Mouse (Mus musculus): ENCODE data around the gene Fcrls.

Fcrls gene

DNA sequence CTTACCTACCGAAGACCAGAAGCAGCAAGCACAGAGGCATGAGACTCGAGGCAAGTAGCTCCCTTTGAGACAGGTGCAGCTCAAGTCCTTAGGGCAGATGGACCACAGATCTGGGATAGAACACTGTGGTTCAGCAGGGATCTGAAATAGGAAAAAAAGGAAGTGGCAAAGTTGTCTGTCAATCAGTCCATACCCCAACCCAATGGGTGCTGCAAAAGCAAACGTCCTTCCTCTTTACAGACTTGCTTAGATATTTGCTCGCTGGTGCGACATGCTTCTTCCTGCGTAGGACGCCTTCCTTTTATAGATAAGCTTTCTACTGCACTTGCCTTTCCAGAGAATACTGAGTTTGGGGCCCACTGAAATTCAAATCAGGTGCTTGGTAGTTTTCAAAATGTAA lies at the start of gene Fcrls:
Gene Fcrls, minus strand, starts transcription at position 303 of the 400 bp plus-strand sequence.
- DNase-seq = no peak

- no peak for DNase-seq
Measured at GRCm38 (mm10) chr3:87309922-87310321, 46.4 kb upstream of the Fcrls start.

DNA sequence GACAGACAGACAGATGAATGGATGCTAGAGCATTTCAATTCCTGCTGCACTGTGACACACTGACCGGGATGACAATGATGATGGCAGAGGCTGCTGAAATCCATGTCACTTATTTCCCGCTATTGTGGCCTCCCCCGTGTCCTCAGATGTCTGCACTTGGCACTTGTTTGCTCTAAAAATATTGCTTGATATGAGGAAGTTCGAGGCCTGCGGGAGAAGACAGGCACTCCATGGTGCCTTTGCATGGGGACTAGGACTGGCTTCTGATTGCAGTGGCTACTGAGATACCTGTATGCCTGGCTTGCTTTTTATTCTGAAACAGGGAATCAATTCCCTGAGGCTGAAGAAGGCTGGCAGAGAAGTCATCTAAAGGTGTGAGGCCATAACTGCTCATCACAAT lies 36.4 kb upstream of the Fcrls start:
- DNase-seq = no peak

DNA sequence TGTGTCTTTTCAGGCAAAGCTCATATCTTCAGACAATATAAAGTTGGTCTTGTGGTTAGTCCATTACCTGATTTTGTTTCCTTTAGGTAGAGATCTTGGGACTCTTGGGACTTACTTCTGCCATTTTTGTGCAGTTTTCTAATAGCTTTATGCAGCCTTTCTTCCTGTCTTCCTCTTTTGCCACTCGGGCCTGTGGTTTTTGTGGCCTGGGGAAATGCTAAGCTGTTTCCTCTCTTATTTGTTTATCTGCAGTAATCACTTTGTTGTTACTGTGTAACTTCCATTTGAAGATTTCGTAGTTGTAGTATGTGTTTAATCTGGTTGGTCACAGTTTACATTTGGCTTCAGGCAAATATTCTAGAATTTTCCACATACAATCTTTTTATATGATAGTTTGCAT lies 10.8 kb upstream of the Fcrls start:
- DNase-seq = no peak

GRCm38 (mm10) chr3:87266581-87266980 lies 3.0 kb upstream of the Fcrls start:
- no peak for DNase-seq

- DNase-seq = no peak
Measured at GRCm38 (mm10) chr3:87255239-87255638, 8.3 kb downstream of the Fcrls start.

GRCm38 (mm10) chr3:87249571-87249970 lies 14.0 kb downstream of the Fcrls start:
- no peak for DNase-seq

DNA sequence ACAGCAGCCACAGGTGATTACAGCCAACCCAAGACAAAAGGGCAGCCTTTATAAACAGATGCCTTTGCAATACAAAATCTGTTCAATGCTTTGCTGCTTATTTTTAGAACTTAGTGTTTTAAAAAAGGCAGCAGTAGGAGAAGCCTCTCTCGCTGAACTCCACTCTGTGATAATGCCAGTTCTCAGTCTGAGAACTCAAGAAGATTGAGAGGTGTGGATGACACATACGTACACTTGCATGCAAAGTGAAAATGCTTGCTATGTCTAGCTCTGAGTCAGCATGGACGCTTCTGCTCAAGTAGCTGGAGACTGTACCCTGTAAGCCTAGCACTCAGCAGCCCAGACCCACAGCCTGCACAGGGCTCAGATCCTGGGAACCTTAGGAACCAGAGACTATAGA lies 16.2 kb downstream of the Fcrls start:
- DNase-seq = no peak

- peak; percentile 1 for DNase-seq
Measured at GRCm38 (mm10) chr3:87243654-87244053, 19.9 kb downstream of the Fcrls start.

- no peak for DNase-seq
Measured at GRCm38 (mm10) chr3:87240909-87241308, 22.6 kb downstream of the Fcrls start.

GRCm38 (mm10) chr3:87223636-87224035 lies 39.9 kb downstream of the Fcrls start:
- no peak for DNase-seq

- no peak for DNase-seq
Measured at GRCm38 (mm10) chr3:87222346-87222745, 41.2 kb downstream of the Fcrls start.

DNA sequence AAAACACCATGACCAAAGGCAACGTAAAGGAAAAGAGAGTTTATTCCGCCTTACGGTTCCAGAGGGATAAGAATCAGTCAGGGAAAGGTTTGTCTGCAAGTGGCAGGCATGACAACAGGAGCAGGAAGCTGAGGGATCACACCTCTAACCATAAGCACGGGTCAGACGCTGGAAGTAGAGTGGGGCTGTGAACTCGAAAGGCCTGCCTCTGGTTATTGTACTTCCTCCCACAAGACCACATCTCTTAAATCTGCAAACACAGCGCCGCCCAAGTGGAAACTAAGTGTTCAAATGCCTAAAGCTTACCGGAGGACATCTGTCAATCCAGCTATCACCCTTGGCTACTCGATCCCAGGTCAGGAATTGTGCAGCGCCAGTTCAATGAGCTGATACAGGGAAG lies 48.4 kb downstream of the Fcrls start:
- DNase-seq = no peak

DNA sequence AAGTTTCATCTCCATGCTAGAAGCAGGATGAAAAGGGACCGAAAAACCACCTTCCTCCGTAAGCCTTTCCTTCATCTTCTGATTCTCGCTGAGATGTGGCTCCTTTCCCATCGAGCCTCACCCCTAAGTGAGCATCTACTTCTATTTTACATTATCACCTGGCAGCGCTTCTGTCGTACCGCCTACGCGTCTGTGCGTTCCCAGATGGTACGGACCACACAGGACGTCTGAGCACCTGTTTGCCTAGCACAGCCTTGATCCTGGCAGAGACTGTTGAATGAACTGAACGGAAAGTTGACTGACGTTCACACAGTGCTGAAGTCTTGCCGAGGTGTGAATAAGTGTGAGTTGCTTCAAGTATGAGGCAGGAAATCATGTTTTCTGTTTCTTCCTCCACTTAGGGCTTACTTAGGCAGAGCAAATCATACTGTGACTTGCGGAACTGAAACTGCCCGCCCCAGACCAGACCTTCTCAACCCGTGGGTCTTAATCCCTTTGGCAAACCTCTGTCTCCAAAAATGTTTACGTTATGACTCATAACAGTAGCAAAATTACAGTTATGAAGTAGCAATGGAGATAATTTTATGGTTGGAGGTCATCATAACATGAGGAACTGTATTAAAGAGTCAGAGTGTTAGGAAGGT lies 49.2 kb downstream of the Fcrls start:
- DNase-seq = no peak

GRCm38 (mm10) chr3:87206336-87207075 lies 57.0 kb downstream of the Fcrls start:
- DNase-seq = no peak
